Mouse (Mus musculus) stomach, embryonic 14.5 days (tissue): Measurements from ENCODE around the gene Ugt1a8. TPM values are rescaled to one million over a fixed set of nuclear protein-coding genes. Genes with fewer than 3 reads are reported as not detected.

ENCODE experiments used
- ATAC-seq: fragments of 200-750 bp; cut with Nextera tagmentation; 2 replicates; pipeline ENCODE4 v1.8.0; 2017; ENCODE audit warnings: low read depth, moderate TSS enrichment; ENCODE audit not compliant: insufficient number of reproducible peaks, insufficient read depth, low FRiP score
- H3K27ac ChIP-seq: fragments of 300-500 bp; sonication (generic); 2 replicates; pipeline ENCODE4 v1.5.1; 2014; ENCODE audit warnings: mild to moderate bottlenecking, low read length, moderate library complexity, mixed read lengths
- H3K27me3 ChIP-seq: fragments of 300-500 bp; sonication (generic); 2 replicates; pipeline ENCODE4 v1.6.1; 2014; ENCODE audit warnings: low read length, control low read depth, mixed read lengths; ENCODE audit not compliant: control insufficient read depth, insufficient read depth
- H3K36me3 ChIP-seq: fragments of 300-500 bp; sonication (generic); 2 replicates; pipeline ENCODE4 v1.6.1; 2014; ENCODE audit warnings: mild to moderate bottlenecking, control low read depth, low read length, moderate library complexity, mixed read lengths; ENCODE audit not compliant: control insufficient read depth, insufficient read depth
- H3K4me1 ChIP-seq: fragments of 300-500 bp; sonication (generic); 2 replicates; pipeline ENCODE4 v1.6.1; 2014; ENCODE audit warnings: low read length, control low read depth, mixed read lengths; ENCODE audit not compliant: control insufficient read depth, insufficient read depth
- H3K4me2 ChIP-seq: fragments of 300-500 bp; sonication (generic); replicated peaks from 2 replicates; pipeline ENCODE4 v1.6.1; 2014; ENCODE audit warnings: low read depth, low read length, control low read depth
- H3K4me3 ChIP-seq: fragments of 300-500 bp; sonication (generic); 2 replicates; pipeline ENCODE4 v1.5.1; 2014; ENCODE audit warnings: low read depth, low read length, control low read depth
- H3K9ac ChIP-seq: fragments of 300-500 bp; sonication (generic); replicated peaks from 2 replicates; pipeline ENCODE4 v1.6.1; 2014; ENCODE audit warnings: low read depth, mild to moderate bottlenecking, control low read depth, low read length, moderate library complexity, mixed read lengths
- H3K9me3 ChIP-seq: fragments of 300-500 bp; sonication (generic); 2 replicates; pipeline ENCODE4 v1.6.1; 2016; ENCODE audit warnings: low read depth, low read length, control low read depth; ENCODE audit not compliant: control insufficient read depth
- WGBS: fragments of 180-500 bp; shearing (Covaris S2); extraction: QIAGEN DNeasy Blood & Tissue Kit; methylation state at CpG from one replicate; pipeline ENCODE4 v1.1.7; 2014; 5-methylcytosine and 5-hydroxymethylcytosine counted together
- polyA plus RNA-seq: library from polyadenylated mRNA; unstranded; fragments of >200 nt; fragmentation: Nextera tagmentation; extraction: Ambion mirVana; gene quantifications from 2 replicates; pipeline ENCODE4 v1.2.1, GENCODE M21; 2014

The Ugt1a8 gene
- polyA plus RNA-seq, 1 experiment from 2014 or later, result not detected

DNA sequence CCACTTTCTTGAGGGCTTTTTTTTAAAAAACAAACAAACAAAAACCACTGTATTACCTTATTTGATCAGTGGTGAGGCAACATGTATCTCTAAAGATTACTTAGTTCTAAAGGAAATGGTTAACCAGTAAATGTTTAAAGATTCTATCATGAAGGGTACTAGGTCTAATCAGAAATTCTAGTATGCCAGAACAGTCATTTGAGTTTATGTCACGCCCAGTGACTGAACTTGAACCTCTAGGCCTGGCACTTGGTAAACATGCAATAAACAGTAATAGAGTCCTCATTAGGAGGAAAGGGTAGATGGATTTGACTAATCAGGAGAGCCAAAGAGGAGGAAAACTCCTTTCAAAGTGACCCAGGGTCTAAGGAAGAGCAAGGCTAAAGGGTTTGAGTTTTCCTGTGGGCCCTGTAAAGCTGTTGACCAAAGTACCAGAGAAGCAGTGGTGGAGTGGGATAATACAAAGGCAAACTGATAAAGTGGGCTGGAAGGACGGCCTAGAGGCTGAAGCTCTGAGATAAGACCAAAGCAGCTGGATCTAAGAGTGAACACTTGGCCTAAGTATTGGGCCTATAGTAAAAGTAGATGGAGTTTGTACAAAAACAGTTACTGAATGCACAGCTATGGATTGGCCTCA lies 119.3 kb downstream of the Ugt1a8 start:
- Histone ChIP-seq H3K27me3 (no peaks in the 10 kb centered on the region), H3K9me3 (peaks cover 7% of the 10 kb centered on the region), H3K4me3 (no peak overlapping the region), H3K4me1 (no peaks in the 10 kb centered on the region), H3K4me2 (no peak overlapping the region), H3K27ac (no peak overlapping the region), H3K9ac (no peak overlapping the region), H3K36me3 (no peaks in the 10 kb centered on the region)
- WGBS, result 68% methylated on average over 2 of the region's 2 CpGs
- peak; percentile 20; the same call in 1 of the 2 replicates for ATAC-seq

DNA sequence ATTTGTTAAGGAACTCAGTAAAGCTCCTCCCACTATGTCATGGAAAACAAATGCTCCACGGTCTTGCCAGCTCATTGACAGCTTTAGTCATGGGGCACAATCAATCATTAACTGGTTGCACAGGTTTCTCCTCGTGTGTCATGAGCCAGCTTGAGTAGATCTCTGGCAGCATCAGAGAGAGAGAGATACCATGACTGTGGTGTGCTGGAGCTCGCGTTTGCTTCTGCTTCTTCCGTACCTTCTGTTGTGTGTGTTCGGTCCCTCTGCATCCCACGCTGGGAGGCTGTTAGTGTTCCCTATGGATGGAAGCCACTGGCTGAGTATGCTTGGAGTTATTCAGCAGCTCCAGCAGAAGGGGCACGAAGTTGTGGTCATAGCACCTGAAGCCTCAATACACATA lies 124.2 kb downstream of the Ugt1a8 start, which contains the start of gene Ugt1a1:
Ugt1a1 (plus strand) TSS at position 148 of the 400 bp plus-strand sequence.
- ATAC-seq, result peak; percentile 7; the same call in 1 of the 2 replicates
- H3K4me3 ChIP-seq, result no peak within 1 kb of the TSS
- peaks cover 51% of the 10 kb centered on the region for H3K9me3 ChIP-seq
- no peak within 1 kb of the TSS for H3K27ac ChIP-seq
- 67% methylated on average over 8 of the region's 8 CpGs for WGBS
- no peaks in the 10 kb centered on the region for H3K36me3 ChIP-seq
- H3K9ac ChIP-seq, result no peak within 1 kb of the TSS
- no peak within 1 kb of the TSS for H3K4me2 ChIP-seq
- H3K4me1 ChIP-seq, result no peaks in the 10 kb centered on the region
- no peaks in the 10 kb centered on the region for H3K27me3 ChIP-seq

DNA sequence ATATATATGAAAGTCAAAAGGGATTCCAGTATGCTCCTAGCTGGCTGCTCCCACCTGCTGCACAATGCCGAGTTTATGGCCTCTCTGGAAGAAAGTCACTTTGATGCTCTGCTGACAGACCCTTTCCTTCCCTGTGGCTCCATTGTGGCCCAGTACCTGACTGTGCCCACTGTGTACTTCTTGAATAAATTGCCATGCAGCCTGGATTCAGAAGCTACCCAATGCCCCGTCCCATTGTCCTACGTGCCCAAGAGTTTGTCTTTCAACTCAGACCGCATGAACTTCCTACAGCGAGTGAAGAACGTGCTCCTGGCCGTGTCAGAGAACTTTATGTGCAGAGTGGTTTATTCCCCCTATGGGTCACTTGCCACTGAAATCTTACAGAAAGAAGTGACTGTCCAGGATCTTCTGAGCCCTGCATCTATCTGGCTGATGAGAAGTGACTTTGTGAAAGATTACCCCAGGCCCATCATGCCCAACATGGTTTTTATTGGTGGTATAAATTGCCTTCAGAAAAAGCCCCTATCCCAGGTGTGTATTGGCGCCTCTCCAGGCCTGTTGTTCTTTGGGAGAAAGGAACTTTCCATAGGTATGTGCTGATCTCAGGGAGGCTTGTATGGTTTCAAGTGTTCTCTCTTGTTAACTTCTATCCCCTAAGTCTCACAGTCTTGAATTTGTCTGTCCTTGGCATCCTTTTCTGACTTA lies 124.9 kb downstream of the Ugt1a8 start:
- ATAC-seq, result no peak
- peaks cover 58% of the 10 kb centered on the region for H3K9me3 ChIP-seq
- 61% methylated on average over 8 of the region's 8 CpGs for WGBS

DNA sequence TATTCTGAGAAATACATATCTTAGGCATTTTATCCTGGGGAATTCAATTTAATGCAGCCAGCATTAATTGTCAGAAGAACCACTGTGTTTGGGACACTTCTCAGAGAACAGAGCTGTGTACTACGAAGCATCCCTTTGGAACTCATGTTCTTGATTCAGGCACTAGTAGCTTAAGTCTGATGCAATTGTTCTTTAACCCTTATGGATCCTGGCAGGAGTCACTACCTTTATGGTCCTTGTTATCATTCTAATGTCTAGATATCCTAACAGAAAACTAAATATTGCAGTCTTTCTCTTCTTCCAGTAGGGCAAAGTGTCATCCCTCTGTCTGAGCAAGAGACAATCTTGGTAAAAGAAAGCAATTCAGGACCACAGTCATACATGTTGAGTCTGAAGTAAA lies 125.4 kb downstream of the Ugt1a8 start:
- Histone ChIP-seq H3K4me2 (no peak overlapping the region), H3K9me3 (peaks cover 60% of the 10 kb centered on the region), H3K9ac (no peak overlapping the region), H3K36me3 (no peaks in the 10 kb centered on the region), H3K27ac (no peak overlapping the region), H3K4me3 (no peak overlapping the region), H3K4me1 (no peaks in the 10 kb centered on the region), H3K27me3 (no peaks in the 10 kb centered on the region)
- WGBS, result 73% methylated on average over 1 of the region's 1 CpGs
- ATAC-seq, result no peak

More for the DNA sequence above, 124.9 kb downstream of the Ugt1a8 start:
- Histone ChIP-seq H3K9ac (no peak overlapping the region), H3K27ac (no peak overlapping the region), H3K4me1 (no peaks in the 10 kb centered on the region), H3K27me3 (no peaks in the 10 kb centered on the region), H3K4me2 (no peak overlapping the region), H3K4me3 (no peak overlapping the region), H3K36me3 (no peaks in the 10 kb centered on the region)

DNA sequence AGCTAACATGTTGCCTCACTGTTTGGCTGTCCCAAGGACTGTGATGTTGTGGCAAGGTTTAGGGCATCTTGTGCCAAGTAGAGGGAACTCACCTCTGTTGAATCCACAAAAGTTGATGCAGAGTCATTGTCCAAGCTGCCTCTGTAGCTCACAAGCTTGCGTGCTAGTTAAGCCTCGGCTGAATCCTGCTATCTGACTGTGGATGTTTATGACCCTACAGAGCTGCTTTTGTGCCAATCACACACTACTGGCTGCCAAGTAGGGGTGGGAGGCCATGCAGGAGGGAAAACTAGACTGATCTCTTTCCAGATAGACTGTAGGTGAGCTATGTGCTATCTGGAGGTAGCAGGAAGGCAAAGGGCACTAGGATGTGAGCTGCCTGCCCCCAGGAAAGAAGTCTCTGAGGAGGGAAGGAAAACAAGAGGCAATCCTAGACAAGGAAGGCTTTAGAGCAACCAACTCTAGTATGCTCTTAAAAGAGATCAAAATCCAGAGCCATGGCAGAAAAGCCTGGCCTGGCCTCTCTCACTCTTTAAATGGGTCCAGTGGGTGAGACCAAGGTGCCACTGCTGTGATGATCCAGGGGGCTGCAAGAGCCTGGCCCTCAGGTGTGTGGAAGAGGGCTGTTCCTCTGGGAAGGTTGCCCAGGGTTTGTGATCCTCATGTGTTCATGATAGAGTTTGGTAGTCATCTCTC lies 126.3 kb downstream of the Ugt1a8 start:
- no peak for ATAC-seq
- no peaks in the 10 kb centered on the region for H3K27me3 ChIP-seq

DNA sequence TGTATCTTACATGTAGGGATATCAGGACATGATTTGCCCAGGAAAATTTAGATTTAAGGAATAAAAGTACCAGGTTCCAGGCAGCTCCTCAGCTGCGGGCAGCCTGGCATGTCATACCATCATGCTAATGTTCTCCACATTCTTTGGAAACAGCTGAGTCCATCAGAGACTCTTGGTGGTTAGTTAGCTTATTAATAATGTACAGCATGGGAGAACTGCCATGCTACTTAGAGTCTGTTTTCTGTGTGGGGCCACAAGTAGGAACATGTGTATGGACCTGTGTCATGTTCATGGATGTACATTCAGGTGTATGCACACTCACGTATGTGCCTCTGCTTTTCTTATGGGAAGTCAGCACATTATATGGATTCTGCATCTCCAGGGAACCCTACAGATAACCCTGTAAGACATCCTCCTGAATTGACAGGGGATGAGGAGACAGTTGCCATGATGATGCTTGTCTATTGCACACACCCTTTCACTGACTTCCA lies 126.9 kb downstream of the Ugt1a8 start:
- WGBS, result 83% methylated on average over 2 of the region's 2 CpGs
- peaks cover 60% of the 10 kb centered on the region for H3K9me3 ChIP-seq
- ATAC-seq, result no peak
- no peaks in the 10 kb centered on the region for H3K36me3 ChIP-seq
- H3K4me1 ChIP-seq, result no peaks in the 10 kb centered on the region
- H3K4me3 ChIP-seq, result no peak overlapping the region
- H3K4me2 ChIP-seq, result no peak overlapping the region
- no peaks in the 10 kb centered on the region for H3K27me3 ChIP-seq
- no peak overlapping the region for H3K27ac ChIP-seq
- H3K9ac ChIP-seq, result no peak overlapping the region

More for the DNA sequence above, 126.3 kb downstream of the Ugt1a8 start:
- Histone ChIP-seq H3K4me1 (no peaks in the 10 kb centered on the region), H3K4me2 (no peak overlapping the region), H3K27ac (no peak overlapping the region), H3K9me3 (peaks cover 60% of the 10 kb centered on the region), H3K4me3 (no peak overlapping the region), H3K36me3 (no peaks in the 10 kb centered on the region), H3K9ac (no peak overlapping the region)
- 72% methylated on average over 2 of the region's 2 CpGs for WGBS

DNA sequence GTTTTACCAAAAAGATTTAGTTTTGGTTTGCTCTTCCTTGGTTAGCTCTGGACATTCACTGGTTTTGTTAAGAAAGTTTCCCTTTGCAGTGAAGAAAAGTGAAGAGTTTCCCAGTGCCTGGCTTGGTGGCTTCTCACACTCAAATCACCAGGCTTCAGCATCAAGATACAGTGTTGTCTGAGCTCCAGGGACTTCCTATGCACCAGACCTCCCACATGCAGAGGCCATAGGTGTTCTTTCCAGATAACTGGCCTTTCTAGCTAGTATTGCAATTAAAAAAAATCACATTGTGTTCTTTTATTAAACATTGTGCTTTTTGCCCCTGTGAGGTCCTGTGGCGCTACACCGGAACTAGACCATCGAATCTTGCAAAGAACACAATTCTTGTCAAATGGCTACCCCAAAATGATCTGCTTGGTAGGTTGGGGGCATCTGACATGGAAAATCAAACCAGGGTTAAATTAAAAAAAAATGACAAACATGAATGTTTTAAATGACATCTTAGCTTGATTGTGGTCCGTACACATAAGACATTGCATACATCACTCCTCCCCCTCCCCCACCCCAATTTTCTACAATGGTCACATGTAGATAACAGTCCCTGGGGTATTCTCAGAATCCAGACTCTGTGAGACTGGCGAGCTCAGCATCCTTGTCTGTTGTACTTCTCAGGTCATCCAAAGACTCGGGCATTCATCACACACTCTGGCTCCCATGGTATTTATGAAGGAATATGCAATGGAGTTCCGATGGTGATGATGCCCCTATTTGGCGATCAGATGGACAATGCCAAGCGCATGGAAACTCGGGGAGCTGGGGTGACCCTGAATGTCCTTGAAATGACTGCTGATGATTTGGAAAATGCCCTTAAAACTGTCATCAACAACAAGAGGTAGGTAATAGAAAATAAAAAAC lies 128.1 kb downstream of the Ugt1a8 start:
- Histone ChIP-seq H3K9ac (no peak overlapping the region), H3K36me3 (no peaks in the 10 kb centered on the region), H3K27me3 (no peaks in the 10 kb centered on the region), H3K4me1 (no peaks in the 10 kb centered on the region), H3K4me2 (no peak overlapping the region), H3K27ac (no peak overlapping the region), H3K9me3 (peaks cover 60% of the 10 kb centered on the region), H3K4me3 (no peak overlapping the region)
- ATAC-seq, result no peak
- WGBS, result 73% methylated on average over 10 of the region's 10 CpGs

DNA sequence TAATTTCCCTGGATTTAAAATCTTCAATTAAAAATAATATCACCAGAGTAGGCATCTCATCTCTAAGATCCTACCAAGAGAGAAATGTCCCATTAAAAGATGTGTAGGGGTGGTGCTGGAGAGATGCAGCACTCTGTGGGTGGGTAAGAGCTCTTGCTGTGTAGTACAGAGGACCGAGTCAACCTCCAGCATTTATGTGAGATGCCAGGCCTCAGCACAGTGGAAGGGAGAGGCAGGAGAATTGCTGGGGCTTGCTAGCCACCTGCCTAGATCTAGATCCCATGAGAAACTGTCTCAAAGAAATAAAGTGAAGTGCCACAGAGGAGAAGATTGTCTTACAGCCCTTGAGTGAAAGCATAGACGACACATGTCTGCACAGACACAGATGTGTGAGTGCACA lies 128.9 kb downstream of the Ugt1a8 start:
- no peaks in the 10 kb centered on the region for H3K36me3 ChIP-seq
- ATAC-seq, result no peak
- peaks cover 57% of the 10 kb centered on the region for H3K9me3 ChIP-seq
- no peak overlapping the region for H3K4me2 ChIP-seq
- WGBS, result 60% methylated on average over 2 of the region's 2 CpGs
- no peak overlapping the region for H3K4me3 ChIP-seq
- no peak overlapping the region for H3K9ac ChIP-seq
- H3K27ac ChIP-seq, result no peak overlapping the region
- H3K27me3 ChIP-seq, result no peaks in the 10 kb centered on the region
- H3K4me1 ChIP-seq, result no peaks in the 10 kb centered on the region
